Mouse (Mus musculus) urinary bladder, postnatal 36 days (tissue): Measurements from ENCODE around the gene Pla2g7.

ENCODE experiments used
- DNase-seq, 2 experiments: peaks; one replicate each; pipeline ENCODE4 v3.0.0; 2022; ENCODE audit warnings: low spot score in 2 of 2, mixed read lengths in 1 of 2

The Pla2g7 gene

DNA sequence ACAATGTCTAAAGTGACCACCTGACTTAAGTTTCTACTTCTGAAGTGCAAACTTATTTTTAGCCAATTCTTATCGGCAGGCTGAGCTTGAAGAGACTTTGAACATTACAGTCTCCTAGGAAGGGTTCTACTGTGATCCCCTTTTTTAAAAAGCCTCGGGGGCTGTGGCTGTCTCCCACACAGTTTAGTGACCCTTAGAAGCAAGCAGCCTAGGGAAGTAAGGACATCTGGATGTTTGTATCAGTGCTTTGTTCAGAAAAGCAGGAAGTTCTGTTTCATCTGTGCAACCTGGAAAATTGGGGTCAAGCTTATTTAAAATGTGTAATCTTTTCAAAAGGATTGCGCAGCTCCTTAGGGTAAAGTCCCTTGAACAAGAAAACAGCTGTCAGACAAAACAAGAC, 12.6 kb downstream of the Pla2g7 start:
- DNase-seq: no peak

DNA sequence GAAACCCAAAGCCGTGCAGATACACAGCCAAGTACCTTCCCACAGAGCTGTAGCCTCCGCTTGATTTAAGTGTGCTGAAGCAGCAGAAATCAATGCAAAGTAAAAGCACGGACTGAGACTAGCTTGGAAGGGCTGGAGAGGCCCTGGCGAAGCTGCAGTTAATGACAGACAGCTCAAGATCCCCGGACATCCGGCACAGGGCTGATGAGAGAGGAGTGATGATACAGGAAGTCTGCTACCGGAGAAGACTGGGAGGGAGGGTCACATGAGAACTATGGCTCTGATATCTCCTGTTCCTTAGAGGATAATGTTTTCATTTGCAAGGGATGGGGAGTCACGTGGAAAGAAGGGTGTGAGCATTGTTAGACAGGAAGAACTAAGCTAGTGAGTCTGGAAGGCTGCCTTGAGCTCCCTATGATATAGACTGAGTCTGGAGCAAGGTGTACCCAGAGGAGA, 13.1 kb downstream of the Pla2g7 start:
- no peak for DNase-seq

DNA sequence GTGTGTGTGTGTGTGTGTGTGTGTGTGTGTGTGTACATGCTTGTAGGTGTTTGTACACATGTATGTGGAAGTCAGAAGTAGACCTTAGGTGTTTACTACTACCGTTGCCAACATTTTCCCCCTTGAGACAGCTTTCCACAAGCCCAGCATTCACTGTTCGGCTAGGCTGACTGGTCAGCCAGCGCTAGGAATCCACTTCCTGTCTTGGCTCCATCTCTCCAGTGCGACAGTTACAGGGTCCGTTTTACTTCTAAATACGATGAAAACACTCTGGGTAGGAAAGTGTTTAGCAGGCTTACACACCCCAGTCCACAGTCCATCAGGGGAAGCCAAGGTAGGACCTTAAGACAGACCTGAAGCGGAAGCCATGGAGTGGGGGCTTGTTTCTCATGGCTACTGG, 16.9 kb downstream of the Pla2g7 start:
- DNase-seq: no peak

DNA sequence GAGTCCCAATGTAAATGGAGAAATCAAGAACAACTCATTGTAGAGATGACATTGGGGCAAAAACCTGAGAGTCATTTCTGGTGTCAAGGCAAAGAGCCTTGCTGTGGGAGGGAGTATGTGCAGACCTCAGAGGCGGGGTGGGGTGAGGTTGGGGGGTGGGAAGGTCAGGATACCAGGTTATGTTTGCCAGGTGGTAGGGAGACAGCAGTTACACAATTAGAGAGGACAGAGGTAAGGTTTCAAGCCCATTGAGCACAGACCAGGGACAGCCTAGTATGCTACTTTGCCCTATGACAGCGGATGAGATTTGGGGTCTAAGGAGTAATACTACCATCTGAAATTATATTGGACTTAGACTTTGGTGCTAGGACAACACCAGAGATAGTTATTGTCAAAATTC, 19.4 kb downstream of the Pla2g7 start:
- no peak for DNase-seq

DNA sequence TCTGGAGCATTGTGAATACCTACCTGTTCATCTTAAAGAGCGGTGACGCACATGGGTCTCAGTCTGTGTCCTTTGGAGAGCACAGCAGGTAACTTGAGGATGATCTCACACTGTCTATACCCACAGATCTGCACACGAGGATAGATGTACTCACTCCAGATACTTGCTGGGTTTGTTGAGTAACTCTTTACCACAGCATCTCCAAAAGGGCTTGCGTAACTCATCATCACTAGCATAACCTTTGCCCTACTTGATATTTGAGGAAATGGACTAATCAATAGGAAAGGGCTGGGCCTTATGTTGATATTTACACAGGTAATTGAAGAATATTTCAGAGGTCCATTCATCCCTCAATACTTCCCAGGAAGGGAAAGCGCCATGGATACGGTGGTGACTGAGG, 21.9 kb downstream of the Pla2g7 start:
- no peak for DNase-seq

DNA sequence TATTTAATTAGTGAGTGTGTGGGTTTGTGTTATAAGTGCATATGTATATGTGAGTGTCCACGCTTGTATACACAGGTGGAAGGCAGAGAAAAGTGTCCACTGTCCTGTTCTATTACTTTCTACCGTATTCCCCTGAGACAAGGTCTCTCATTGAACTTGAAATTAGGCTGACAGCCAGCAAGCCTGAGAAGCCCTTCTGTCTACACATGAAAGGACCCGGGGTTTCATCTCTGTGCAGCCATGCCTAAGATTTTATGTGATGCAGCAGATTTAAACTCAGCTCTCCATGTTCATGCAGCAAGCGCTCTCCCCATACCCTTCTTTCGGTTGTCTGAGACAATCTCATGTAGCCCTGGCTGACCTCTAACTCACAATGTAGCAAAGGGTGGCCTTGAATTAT, 22.6 kb downstream of the Pla2g7 start:
- DNase-seq: no peak

DNA sequence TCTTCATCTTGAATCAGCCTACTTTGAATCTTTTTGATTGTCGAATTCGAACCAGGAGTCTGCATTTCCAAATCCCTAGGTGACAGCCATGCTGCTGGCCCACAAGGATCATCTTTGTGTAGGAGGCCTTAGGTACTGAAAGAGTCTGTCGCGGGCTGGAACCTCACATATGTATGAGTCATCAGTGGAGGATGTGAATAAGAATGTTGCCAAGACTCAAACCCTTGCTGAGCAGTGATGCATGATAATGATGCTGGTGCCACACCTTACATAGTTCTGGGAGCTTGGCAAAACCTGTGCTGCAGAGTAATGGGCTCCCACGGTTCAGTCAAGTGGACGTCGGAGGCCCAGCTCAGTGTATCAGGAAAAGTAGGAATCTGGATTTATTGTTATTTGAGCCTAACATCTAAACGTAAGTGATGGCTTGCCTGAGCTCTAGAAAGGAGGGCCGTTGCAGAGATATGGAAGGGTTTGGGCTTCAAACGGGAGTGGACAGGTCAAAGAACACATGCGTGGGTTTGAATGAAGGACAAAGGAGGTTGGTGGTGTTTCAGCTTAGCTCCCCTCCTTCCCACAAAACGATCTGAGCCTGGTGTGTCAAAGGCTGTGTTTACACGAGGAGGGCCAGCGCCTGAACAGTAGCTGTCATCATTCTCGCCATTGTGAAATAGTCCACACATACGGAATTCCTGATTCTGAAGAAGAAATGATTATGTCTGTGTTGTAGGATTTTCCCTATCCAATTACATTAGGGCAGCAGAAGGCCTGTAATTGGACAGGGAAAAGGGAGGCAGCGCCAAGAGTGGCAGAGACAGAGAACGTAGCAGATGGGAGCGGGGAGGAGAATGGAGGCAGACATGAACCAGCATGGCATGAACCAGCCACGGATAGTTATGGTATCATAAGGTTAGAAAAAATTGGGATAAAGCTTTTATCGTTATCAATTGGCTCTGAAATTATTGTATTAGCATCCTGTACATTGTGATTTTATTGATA, 24.7 kb downstream of the Pla2g7 start:
- no peak for DNase-seq

DNA sequence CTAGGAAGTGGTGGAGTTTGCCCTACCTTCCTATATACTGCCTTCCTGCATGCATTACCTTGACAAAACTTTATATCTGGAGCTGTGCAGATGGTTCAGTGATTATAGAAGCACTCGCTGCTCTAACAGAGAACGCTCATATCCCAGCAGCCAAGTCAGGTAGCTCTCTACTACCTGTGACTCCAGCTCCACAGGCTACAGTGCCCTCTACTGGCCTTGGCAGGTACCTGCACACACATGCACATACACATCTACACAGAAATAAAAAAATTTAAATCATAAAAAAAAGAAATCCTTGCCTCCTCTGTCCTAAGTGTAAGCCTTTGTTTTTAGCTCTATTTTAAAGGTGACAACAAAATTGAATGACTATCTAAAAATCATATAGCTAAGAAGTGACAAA, 29.8 kb downstream of the Pla2g7 start:
- no peak for DNase-seq

DNA sequence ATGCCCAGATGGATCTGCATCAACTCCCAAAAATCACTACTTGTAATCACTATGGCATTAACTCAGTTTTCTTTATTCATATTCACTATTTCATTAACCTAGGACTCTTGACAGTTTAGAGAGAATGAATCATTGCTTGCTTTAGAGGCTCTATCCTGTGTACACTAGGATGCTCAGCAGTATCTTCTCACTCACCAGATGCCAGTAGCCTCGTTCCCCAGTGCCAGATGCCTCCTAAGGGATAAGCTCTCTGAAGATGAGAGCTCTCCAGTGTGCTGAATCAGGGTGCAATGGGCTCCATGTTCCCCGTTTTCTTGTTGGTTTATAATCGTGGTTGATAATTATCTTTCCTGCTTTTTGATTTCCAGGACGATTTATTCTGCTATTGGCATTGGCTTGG, 30.8 kb downstream of the Pla2g7 start:
- no peak for DNase-seq

DNA sequence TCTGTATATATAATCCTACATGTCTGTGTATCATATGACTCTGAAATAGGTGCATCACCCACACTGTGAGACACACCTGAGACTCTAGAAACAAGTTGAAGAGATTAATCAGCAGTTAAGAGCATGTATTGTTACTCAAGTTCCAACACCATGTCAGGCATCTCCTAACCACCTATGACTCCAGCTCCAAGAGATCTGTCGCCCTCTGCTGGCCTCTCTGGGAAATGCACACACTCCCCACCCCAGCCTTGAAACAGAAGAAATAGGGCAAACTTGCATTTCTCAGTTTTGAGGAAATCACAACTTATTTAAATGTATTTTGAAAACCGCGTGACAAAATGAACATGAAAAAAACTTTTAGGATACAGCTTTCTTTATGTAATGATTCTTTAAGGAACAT, 38.8 kb downstream of the Pla2g7 start:
- DNase-seq: peak; percentile 63 to 74

DNA sequence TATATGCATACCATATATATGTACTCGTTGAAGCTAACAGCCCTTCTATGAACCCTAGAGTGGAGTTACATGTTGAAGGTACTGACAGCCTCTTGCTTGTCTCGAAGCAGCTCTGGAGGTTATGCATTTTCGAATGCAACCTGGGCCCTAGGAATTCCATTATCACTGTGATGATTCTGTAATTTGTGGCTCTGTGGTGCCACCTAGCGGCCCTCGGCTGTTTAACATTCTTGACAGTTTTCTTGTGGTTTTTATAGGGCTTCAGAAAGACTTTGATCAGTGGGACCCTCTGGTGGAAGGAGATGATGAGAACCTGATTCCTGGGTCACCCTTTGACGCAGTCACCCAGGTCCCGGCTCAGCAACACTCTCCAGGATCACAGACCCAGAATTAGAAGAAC, 43.7 kb downstream of the Pla2g7 start:
- no peak for DNase-seq

DNA sequence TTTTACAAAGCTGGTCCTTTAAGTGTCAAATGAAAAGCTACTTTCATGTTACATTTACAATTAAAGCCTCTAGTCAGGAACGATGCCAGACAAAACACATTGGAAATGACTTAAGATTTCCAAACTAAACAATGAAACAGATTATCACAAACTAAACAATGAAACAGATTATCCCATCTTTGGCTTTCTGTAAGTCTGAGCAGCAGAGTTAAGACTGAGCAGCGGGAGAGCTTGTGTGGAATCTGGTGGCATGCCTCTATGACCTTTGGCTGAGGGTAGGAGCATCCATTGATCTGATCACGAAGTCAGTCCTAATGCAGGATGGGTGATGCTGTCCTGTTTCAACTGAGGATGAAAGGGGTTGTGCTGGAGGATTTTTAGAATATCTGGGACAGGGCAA, 44.3 kb downstream of the Pla2g7 start:
- no peak for DNase-seq

DNA sequence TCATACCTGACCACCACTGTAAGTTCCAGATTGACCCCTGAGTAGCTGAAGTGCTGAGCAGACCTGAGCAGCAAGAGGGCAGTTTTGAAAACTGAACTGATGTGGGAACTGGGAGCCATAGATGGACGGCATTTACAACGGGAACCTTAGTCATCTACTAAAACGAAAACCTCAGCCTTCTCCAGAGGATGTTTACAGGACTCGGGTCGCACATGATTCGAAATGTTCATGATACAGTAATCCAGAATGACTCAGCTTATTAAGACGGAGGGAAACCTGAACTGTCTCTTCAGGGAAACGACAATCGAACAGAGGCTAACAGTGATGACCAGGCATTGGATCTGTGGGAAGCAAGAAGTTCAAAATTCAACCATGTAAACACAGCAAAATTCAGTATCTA, 51.3 kb downstream of the Pla2g7 start:
- DNase-seq: no peak

DNA sequence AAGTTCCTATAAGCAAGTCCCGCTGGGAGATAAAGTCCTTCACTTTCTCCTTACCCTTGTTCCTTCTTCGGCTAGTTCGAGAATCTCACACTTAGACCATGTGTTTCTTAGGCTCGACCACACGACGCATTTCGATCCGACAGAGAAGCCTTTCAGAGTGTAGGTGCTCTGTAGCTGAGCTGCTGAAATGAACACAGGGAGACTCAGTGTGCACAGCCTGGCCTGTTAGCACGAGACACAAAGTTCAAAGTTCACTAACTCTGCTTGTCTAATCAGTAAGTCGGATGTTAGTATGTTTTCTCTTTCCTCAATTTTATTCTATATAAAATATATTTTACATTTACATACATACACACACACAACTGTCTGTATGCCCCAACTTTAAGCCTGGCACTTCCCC, 54.2 kb downstream of the Pla2g7 start:
- DNase-seq: no peak

DNA sequence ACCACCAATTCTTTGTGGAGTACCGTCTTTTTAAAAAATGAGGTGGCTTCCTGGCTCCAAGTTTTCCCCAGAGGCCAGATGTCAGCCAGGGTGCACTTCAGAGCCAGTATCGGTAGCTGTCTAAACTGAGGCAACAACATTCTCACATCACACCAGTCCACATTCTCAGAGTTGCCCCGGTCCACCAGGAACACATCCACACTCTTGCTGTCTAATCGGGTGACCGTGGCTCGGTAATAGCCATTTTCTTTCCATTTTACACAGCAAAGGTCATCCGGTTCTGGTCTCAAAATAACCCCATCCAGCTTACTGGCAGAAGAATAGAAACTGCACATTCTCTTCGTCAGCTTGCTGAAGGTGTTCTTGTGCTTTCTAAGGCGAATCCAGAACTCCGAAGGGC, 60.3 kb downstream of the Pla2g7 start:
- DNase-seq: no peak

DNA sequence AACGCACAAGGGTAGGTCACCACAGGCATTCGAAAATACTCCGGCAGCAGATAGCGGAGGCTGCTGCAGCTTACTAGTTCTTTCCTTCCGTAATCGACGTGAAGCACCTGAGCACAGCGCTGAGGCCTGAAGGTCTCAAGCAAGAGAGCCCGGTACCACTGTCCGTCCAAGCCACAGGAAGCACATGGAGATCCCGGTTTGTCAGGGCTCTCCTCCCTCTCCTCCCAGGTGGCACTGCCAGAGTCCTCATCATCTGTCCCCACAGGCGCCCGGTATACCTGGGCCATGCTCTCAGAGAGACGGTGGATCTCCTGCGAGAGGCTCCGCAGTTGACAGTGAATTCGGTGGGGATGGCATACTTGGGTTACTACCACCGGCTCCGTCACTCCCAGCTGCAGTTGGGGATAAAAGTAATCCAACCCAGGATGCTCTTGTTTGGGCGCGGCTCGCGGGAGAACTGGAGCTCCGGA, 61.2 kb downstream of the Pla2g7 start:
- no peak for DNase-seq

DNA sequence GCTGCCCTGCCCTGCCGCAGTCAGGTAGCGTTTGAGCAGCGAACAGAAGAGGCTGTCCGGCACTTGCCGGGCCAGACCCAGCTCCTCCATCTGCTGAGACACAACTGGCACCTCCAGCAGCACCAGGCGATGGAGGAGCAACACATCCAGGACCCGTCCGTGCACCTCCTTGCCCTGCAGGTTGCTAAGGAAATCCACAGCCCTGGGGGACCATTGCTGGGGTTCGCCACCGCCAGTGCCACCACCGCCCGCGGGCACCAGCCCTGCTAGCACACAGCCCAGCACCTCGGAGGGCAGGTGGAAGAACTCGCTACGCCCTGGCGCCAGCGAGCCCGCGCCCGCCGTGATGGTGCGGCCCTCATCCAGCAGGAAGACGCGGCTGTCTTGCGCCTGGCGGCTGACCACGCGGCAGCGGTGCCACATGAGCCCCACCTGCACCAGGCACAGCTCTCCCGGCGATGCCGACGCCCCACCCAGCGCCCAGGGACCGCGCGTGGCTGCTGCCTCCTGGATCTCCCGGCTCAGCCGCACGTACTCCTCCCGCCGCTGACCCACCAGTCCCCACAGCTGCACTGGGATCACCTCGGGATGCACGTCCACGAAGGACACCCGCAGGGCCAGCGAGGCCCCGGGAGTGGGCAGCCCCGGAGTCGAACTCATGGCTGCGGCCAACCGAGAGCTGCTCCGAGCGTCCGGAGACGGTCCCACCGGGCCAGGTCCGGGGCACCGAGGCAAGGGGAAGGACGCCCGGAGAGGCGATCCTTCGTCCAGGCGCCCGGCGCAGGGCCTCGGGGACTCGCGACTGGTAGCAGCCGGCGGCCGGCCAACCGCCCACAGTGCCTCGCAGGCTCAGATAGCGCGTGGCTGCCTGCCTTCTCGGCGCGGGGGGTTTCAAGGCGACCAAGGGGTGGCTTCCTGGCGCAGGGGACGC, 61.9 kb downstream of the Pla2g7 start, which contains the start of gene Tdrd6:
Tdrd6 (minus strand) TSS at position 804 of the 931 bp plus-strand sequence.
- no peak for DNase-seq

DNA sequence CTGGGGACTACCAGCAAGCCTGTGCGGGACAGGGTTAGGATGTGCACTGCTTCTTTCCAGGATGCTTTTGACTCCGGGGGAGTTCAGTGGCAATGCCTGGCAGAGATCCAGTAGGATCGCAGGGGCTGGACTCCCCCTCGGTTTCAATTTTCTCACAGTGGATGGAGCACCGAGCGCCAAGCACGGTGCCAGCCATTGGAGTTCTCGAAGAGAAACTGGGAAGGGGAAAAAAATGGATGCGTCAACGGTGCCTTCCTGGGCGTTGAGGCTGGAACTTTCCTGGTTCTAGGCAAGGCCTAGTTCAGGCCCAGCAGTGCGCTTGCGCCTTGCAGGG, 62.5 kb downstream of the Pla2g7 start:
- DNase-seq: no peak

DNA sequence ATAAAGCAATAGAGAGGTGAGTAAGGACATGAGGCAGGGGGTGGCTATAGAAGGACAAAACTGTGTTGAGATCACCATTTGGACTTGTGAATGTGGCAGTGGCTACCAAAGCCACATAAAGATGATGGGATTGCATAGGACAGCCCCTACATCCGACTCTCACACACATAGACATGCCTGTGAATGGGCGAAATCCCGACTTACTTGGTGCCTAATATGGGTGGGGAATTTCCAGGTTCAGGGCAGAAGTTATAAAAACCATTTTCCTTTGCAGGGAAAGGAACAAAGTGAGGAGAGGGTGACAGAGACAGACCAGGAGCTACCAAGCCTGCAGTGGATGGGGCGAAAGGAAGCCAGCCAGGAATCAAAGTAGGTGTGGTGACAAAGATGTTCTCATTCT, 69.2 kb downstream of the Pla2g7 start:
- DNase-seq: no peak

DNA sequence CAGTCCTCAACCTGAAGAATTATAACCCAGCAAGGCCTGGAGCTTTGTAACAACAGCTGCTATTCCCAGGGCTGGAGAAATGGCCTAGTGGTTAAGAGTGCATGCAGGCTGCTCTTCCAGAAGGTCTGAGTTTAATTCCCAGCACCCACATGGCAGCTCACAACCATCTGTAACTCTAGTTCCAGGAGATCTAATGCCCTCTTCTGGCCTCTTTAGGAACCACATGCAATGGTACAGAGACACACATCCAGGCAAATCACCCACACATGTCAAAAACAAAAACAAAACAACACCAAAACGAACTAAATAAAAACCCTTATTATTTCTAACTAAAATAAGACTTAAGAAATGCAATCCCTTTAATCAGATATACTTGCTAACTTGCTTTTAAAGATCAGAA, 72.9 kb downstream of the Pla2g7 start:
- no peak for DNase-seq

DNA sequence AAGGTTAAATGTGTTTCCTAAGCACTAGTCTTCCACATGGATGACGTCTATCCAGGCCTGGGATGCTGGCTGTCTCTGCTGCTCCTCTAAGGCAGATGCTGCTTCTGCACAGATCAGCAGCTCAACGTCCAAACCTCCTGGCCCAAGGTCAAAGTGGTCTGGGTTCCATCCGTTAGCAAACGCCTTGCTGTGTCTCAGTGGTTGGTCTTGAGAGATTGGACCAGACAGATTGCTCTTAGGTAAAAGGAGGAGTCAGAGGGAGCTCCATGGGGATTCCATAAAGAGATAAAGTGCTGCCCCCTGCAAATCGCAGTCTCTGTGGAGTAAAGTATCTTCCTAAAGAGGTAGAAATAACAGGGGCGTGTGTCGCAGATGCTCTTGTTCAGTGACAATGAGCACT, 75.3 kb downstream of the Pla2g7 start:
- no peak for DNase-seq

DNA sequence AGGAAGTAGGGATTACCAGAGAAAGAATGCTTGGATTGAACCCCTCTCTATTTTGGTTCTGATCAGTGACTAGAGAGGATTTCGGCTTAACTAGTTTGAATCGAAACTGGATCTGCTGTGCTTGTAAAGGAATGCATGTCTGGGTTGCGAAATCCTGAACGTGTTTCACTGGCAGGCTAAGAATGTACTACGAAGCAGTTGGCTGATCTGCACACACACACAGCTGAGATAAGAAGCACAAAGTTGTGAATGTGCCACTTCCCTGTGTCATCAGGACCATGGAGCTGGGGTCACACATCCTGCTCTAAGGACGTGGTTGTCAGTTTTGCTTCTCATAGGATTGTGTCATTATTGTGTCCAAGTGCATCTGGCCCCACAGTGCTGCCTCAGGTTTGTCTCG, 76.5 kb downstream of the Pla2g7 start:
- peak; percentile 24 to 35 for DNase-seq
